Mouse (Mus musculus) limb, embryonic 14.5 days (tissue): ENCODE measurements around the gene Abcc3. TPM values are rescaled to one million over a fixed set of nuclear protein-coding genes. Genes with fewer than 3 reads are reported as not detected.

Experiments
- ATAC-seq: fragments of 200-750 bp; cut with Nextera tagmentation; 2 replicates; pipeline ENCODE4 v1.8.0; 2017; ENCODE audit warnings: low read depth, moderate number of reproducible peaks, moderate TSS enrichment; ENCODE audit not compliant: low FRiP score
- DNase-seq: peaks from one replicate; pipeline ENCODE4 v3.0.0-alpha.2; 2015; ENCODE audit warnings: low spot score
- H3K27ac ChIP-seq: fragments of 300-500 bp; sonication (generic); replicated peaks from 2 replicates; pipeline ENCODE4 v1.5.1; 2014; ENCODE audit warnings: low read depth, mild to moderate bottlenecking, low read length, moderate library complexity, mixed read lengths
- H3K27me3 ChIP-seq: fragments of 300-500 bp; sonication (generic); 2 replicates; pipeline ENCODE4 v1.6.1; 2014; ENCODE audit warnings: low read length, mixed read lengths; ENCODE audit not compliant: control insufficient read depth, insufficient read depth
- H3K36me3 ChIP-seq: fragments of 300-500 bp; sonication (generic); 2 replicates; pipeline ENCODE4 v1.6.1; 2014; ENCODE audit warnings: mild to moderate bottlenecking, low read length, moderate library complexity, mixed read lengths; ENCODE audit not compliant: control insufficient read depth, insufficient read depth
- H3K4me1 ChIP-seq: fragments of 300-500 bp; sonication (generic); 2 replicates; pipeline ENCODE4 v1.6.1; 2014; ENCODE audit warnings: antibody characterized with exemption, low read length, mixed read lengths; ENCODE audit not compliant: control insufficient read depth, insufficient read depth
- H3K4me2 ChIP-seq: fragments of 300-500 bp; sonication (generic); replicated peaks from 2 replicates; pipeline ENCODE4 v1.6.1; 2014; ENCODE audit warnings: low read depth, mild to moderate bottlenecking, low read length, moderate library complexity; ENCODE audit not compliant: severe bottlenecking
- H3K4me3 ChIP-seq: fragments of 300-500 bp; sonication (generic); replicated peaks from 2 replicates; pipeline ENCODE4 v1.5.1; 2014; ENCODE audit warnings: low read length
- H3K9ac ChIP-seq: fragments of 300-500 bp; sonication (generic); 2 replicates; pipeline ENCODE4 v1.6.1; 2014; ENCODE audit warnings: mild to moderate bottlenecking, low read depth, low read length, moderate library complexity; ENCODE audit not compliant: severe bottlenecking
- H3K9me3 ChIP-seq: fragments of 300-500 bp; sonication (generic); 2 replicates; pipeline ENCODE4 v1.6.1; 2016; ENCODE audit warnings: low read length; ENCODE audit not compliant: control insufficient read depth
- POLR2A ChIP-seq: fragments of 200-500 bp; IDR thresholded peaks from 2 replicates; pipeline ENCODE4 v1.8.0; 2012; ENCODE audit warnings: inconsistent platforms, mild to moderate bottlenecking, moderate library complexity, borderline replicate concordance; ENCODE audit not compliant: insufficient read depth, insufficient read length; ENCODE audit errors: extremely low read depth
- WGBS: fragments of 180-500 bp; shearing (Covaris S2); extraction: QIAGEN DNeasy Blood & Tissue Kit; methylation state at CpG from one replicate; pipeline ENCODE4 v1.1.7; 2014; 5-methylcytosine and 5-hydroxymethylcytosine counted together
- polyA plus RNA-seq, 2 experiments: library from polyadenylated mRNA; depleted of rRNA in 1 of 2; stranded (reverse) in 1 of 2; unstranded in 1 of 2; fragments of >200 nt; fragmentation: Nextera tagmentation in 1 of 2; extraction: Ambion mirVana in 1 of 2; gene quantifications; 2 replicates each; pipeline versions ENCODE4 v1.2.1 to v1.2.3; 2012 to 2014

The Abcc3 gene
- polyA plus RNA-seq, 2 experiments = 1.0 to 1.3 TPM

GRCm38 (mm10) chr11:94355521-94356217 lies 37.1 kb downstream of the Abcc3 start:
- Histone ChIP-seq H3K27ac (no peak overlapping the region), H3K4me1 (no peaks in the 10 kb centered on the region), H3K4me2 (no peak overlapping the region), H3K4me3 (no peak overlapping the region), H3K9me3 (no peaks in the 10 kb centered on the region), H3K36me3 (no peaks in the 10 kb centered on the region), H3K9ac (no peak overlapping the region), H3K27me3 (no peaks in the 10 kb centered on the region)
- DNase-seq (no peak), ATAC-seq (no peak)
- TF ChIP-seq POLR2A = no peak
- WGBS = 81% methylated on average over 9 of the region's 9 CpGs

DNA sequence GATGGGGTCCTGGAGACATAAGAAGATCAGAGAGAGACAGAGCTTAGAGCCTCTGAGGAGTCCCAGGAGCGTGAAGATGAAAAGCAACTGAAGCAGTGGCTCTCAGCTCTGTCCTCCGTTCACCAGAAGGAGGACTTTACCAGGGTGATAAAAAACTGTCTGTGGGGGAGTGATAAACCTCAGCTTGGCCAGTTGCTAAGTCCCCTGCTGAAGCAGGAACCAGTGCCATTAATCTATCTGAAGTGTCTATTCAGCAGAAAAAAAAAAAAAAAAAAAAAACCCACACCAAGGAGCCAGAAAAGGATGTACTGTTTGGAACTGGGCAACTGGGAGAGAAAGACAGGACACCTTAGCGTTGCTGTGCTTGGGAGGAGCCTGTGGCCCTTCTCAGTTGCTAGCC lies 41.7 kb downstream of the Abcc3 start:
- no peak overlapping the region for H3K4me3 ChIP-seq
- no peak overlapping the region for H3K9ac ChIP-seq
- WGBS = 20% methylated on average over 3 of the region's 3 CpGs
- no peak for ATAC-seq
- H3K27me3 ChIP-seq = no peaks in the 10 kb centered on the region
- DNase-seq = no peak
- no peaks in the 10 kb centered on the region for H3K9me3 ChIP-seq
- H3K36me3 ChIP-seq = no peaks in the 10 kb centered on the region
- H3K4me1 ChIP-seq = no peaks in the 10 kb centered on the region
- H3K4me2 ChIP-seq = no peak overlapping the region
- H3K27ac ChIP-seq = no peak overlapping the region
- TF ChIP-seq POLR2A = no peak

- H3K9me3 ChIP-seq = no peaks in the 10 kb centered on the region
- ATAC-seq = no peak
- no peaks in the 10 kb centered on the region for H3K27me3 ChIP-seq
- H3K27ac ChIP-seq = no peak overlapping the region
- no peak for TF ChIP-seq POLR2A
- DNase-seq = no peak
- no peak overlapping the region for H3K4me3 ChIP-seq
- peaks cover 1% of the 10 kb centered on the region; the same call in 1 of the 2 replicates for H3K4me1 ChIP-seq
- H3K4me2 ChIP-seq = no peak overlapping the region
- H3K36me3 ChIP-seq = no peaks in the 10 kb centered on the region
- 59% methylated on average over 1 of the region's 1 CpGs for WGBS
- H3K9ac ChIP-seq = no peak overlapping the region
Measured at GRCm38 (mm10) chr11:94350337-94350736, 42.5 kb downstream of the Abcc3 start.

GRCm38 (mm10) chr11:94349839-94350238 lies 43.0 kb downstream of the Abcc3 start:
- no peak overlapping the region for H3K27ac ChIP-seq
- no peak overlapping the region for H3K4me3 ChIP-seq
- no peak overlapping the region for H3K9ac ChIP-seq
- TF ChIP-seq POLR2A = no peak
- H3K4me2 ChIP-seq = no peak overlapping the region
- no peak for ATAC-seq
- peaks cover 6% of the 10 kb centered on the region for H3K4me1 ChIP-seq
- DNase-seq = no peak
- no peaks in the 10 kb centered on the region for H3K9me3 ChIP-seq
- H3K27me3 ChIP-seq = no peaks in the 10 kb centered on the region
- no peaks in the 10 kb centered on the region for H3K36me3 ChIP-seq
- 86% methylated on average over 2 of the region's 2 CpGs for WGBS

GRCm38 (mm10) chr11:94347063-94347575 lies 45.7 kb downstream of the Abcc3 start:
- Histone ChIP-seq H3K4me3 (no peak overlapping the region), H3K27ac (no peak overlapping the region), H3K36me3 (0 out of 2 replicates have a peak, but pooled peaks cover 3% of the 10 kb centered on the region), H3K27me3 (no peaks in the 10 kb centered on the region), H3K4me1 (peaks cover 21% of the 10 kb centered on the region), H3K9me3 (no peaks in the 10 kb centered on the region), H3K4me2 (no peak overlapping the region), H3K9ac (no peak overlapping the region)
- ATAC-seq (no peak), DNase-seq (no peak)
- TF ChIP-seq POLR2A = no peak
- 80% methylated on average over 7 of the region's 7 CpGs for WGBS
